Mouse (Mus musculus) hindbrain, embryonic 14.5 days (tissue): ENCODE data around the gene Olfr763. TPM values are rescaled to one million over a fixed set of nuclear protein-coding genes. Genes with fewer than 3 reads are reported as not detected.
"Not testable (repeated sequence)": the region's sequence is repeated elsewhere in the genome, so short reads cannot be mapped to it uniquely, and the experiment has no call there.

Experiments
- ATAC-seq: fragments of 200-750 bp; cut with Nextera tagmentation; 2 replicates; pipeline ENCODE4 v1.8.0; 2017; ENCODE audit warnings: moderate number of reproducible peaks, mild to moderate bottlenecking, moderate TSS enrichment, moderate library complexity; ENCODE audit not compliant: low FRiP score
- DNase-seq: peaks from one replicate; pipeline ENCODE4 v3.0.0-alpha.2; 2015; ENCODE audit warnings: low spot score
- H3K27ac ChIP-seq: fragments of 300-500 bp; sonication (generic); 2 replicates; pipeline ENCODE4 v1.5.1; 2014; ENCODE audit warnings: mild to moderate bottlenecking, moderate library complexity
- H3K27me3 ChIP-seq: fragments of 300-500 bp; sonication (generic); 2 replicates; pipeline ENCODE4 v1.6.1; 2014; ENCODE audit warnings: mild to moderate bottlenecking, low read length, mixed read lengths; ENCODE audit not compliant: control insufficient read depth, insufficient read depth
- H3K36me3 ChIP-seq: fragments of 300-500 bp; sonication (generic); replicated peaks from 2 replicates; pipeline ENCODE4 v1.6.1; 2014; ENCODE audit not compliant: control insufficient read depth, insufficient read depth
- H3K4me1 ChIP-seq: fragments of 300-500 bp; sonication (generic); replicated peaks from 2 replicates; pipeline ENCODE4 v1.6.1; 2014; ENCODE audit warnings: antibody characterized with exemption, low read length, mixed read lengths; ENCODE audit not compliant: control insufficient read depth, insufficient read depth
- H3K4me2 ChIP-seq: fragments of 300-500 bp; sonication (generic); replicated peaks from 2 replicates; pipeline ENCODE4 v1.6.1; 2014; ENCODE audit warnings: mild to moderate bottlenecking, moderate library complexity
- H3K4me3 ChIP-seq: fragments of 300-500 bp; sonication (generic); replicated peaks from 2 replicates; pipeline ENCODE4 v1.5.1; 2014; ENCODE audit warnings: mild to moderate bottlenecking, low read length
- H3K9ac ChIP-seq: fragments of 300-500 bp; sonication (generic); 2 replicates; pipeline ENCODE4 v1.6.1; 2014
- H3K9me3 ChIP-seq: fragments of 300-500 bp; sonication (generic); 2 replicates; pipeline ENCODE4 v1.6.1; 2016; ENCODE audit warnings: low read length; ENCODE audit not compliant: control insufficient read depth
- WGBS: fragments of 180-500 bp; shearing (Covaris S2); extraction: QIAGEN DNeasy Blood & Tissue Kit; methylation state at CpG from one replicate; pipeline ENCODE4 v1.1.7; 2014; 5-methylcytosine and 5-hydroxymethylcytosine counted together
- polyA plus RNA-seq: library from polyadenylated mRNA; unstranded; fragments of >200 nt; fragmentation: Nextera tagmentation; extraction: Ambion mirVana; gene quantifications from 2 replicates; pipeline ENCODE4 v1.2.1, GENCODE M21; 2014

Olfr763 gene
- polyA plus RNA-seq, 1 experiment from 2014 or later, result not detected

DNA sequence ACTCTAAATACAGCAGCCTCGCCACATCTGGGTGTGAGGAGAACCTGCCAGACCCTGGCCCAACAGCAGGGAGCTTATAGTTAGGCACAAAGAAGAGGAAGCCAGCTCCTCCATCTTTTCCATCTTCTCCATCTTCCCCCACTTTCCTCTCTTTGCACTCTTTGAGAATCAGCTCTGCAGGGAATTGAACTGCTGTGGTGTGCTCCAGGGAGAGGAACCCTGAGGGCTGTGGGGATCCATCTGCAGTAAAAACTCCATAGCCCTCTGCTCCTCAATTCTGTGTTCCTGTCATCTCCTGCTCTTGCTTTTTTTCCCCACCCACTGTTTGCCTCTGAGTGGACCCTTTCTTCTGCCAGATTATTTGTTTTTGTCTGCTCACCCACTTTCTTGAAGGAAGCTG is 21.5 kb upstream of the Olfr763 start, which contains the start of gene Olfr9:
Gene Olfr9 (plus strand): TSS at position 301 of the 400 bp plus-strand sequence.
- H3K27ac ChIP-seq, ATAC-seq, H3K4me2 ChIP-seq, H3K9me3 ChIP-seq, H3K27me3 ChIP-seq, H3K9ac ChIP-seq, H3K4me1 ChIP-seq, H3K4me3 ChIP-seq, DNase-seq, H3K36me3 ChIP-seq: not testable (repeated sequence)
- WGBS, result 75% methylated on average over 1 of the region's 1 CpGs

DNA sequence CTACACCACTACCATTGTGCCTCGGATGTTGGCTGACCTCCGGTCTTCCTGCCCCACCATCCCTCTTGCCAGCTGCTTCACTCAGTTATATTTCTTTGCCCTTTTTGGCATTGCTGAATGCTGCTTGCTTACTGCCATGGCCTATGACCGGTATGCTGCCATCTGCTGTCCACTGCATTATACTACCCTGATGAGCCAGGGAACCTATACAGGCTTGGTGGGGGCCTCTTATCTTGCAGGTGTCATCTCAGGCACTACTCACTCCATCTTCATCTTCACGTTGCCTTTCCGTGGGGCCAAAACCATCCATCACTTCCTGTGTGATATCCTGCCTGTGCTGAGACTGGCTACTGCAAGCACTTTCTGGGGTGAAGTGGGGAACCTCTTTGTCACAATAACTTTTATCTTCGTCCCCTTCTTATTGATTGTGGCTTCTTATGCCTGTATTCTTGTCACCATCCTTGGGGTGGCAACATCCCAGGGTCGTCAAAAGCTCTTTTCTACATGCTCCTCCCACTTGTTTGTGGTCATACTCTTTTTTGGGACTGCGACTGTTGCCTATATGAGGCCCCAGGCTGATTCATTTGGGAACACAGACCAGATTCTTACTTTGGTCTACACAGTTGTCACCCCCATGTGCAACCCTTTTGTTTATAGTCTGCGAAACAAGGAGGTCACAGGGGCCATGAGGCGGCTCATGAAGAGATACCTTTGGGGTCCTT is 20.3 kb upstream of the Olfr763 start:
- WGBS, result 67% methylated on average over 7 of the region's 10 CpGs
- not testable (repeated sequence) for H3K4me3 ChIP-seq, H3K27ac ChIP-seq, ATAC-seq, H3K9me3 ChIP-seq, H3K27me3 ChIP-seq, H3K9ac ChIP-seq, H3K4me2 ChIP-seq, H3K36me3 ChIP-seq, H3K4me1 ChIP-seq, DNase-seq

DNA sequence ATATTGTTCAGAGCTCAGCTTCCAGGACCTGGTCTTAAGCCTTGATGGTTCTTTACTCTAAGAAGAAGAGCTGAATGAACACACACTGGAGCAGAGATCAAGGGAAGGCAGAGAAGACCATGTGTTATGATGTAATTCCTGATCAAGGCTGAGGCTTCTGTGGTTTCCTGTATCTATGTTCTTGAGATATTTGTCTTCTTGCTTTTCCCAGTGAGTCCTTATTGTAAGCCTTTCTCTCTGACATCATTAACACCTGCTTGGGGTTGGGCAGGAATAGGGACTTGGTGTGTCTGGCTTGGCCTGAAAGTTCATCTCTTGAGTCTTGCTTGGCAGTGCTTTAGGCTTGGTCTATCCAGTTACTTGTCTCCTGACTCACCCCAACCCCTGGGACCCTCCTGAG is 19.6 kb upstream of the Olfr763 start:
- no peak for DNase-seq

DNA sequence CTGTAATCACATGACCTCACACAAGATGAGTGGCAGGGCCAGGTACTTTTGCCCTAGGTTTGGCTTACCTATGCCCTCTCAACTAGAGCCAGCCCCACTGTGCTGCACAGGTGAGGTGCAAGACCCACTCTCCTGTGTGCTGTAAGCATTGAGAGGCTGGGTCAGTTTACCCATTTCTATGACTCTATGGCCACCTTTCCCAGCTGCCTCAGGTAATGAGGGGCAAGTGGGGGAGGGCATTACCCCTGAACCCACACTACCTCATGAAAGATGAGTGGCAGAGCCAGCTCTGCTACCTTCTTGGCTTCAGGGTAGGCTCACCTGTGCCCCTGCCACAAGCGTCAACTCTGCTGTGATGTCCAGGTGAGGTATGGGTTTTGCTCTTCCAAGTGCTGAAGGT is 14.8 kb upstream of the Olfr763 start:
- Histone ChIP-seq H3K9me3 (no peaks in the 10 kb centered on the region), H3K4me3 (no peak overlapping the region), H3K27ac (no peak overlapping the region), H3K4me1 (no peaks in the 10 kb centered on the region), H3K4me2 (no peak overlapping the region), H3K36me3 (no peaks in the 10 kb centered on the region), H3K9ac (no peak overlapping the region), H3K27me3 (no peaks in the 10 kb centered on the region)
- DNase-seq (no peak), ATAC-seq (no peak)
- WGBS, result 93% methylated on average over 1 of the region's 1 CpGs

More for the DNA sequence above, 19.6 kb upstream of the Olfr763 start:
- no peak for ATAC-seq
- Histone ChIP-seq H3K9ac (no peak overlapping the region), H3K4me1 (no peaks in the 10 kb centered on the region), H3K27ac (no peak overlapping the region), H3K4me3 (no peak overlapping the region), H3K27me3 (no peaks in the 10 kb centered on the region), H3K4me2 (no peak overlapping the region), H3K36me3 (no peaks in the 10 kb centered on the region), H3K9me3 (no peaks in the 10 kb centered on the region)

DNA sequence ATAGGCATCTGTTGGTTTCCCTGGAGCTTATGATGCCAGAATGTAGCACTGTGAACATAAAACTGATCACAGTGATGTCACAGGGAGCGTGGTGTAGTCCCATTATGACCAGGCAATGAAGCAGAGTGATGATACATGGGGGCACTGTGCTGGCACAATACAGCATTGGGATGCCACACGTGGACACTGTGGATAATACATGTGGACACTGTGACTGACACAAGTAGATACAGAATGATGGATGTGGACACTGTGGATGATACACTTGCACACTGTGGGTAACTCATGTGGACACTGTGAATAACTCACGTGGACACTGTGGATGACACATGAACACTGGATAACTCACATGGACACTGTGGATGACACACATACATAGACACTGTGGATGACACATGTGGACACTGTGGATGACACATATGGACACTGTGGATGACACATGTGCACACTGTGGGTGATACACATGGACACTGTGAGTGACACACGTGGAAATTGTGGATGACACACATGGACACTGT is 14.0 kb upstream of the Olfr763 start:
- no peak for ATAC-seq
- WGBS, result 78% methylated on average over 4 of the region's 4 CpGs

DNA sequence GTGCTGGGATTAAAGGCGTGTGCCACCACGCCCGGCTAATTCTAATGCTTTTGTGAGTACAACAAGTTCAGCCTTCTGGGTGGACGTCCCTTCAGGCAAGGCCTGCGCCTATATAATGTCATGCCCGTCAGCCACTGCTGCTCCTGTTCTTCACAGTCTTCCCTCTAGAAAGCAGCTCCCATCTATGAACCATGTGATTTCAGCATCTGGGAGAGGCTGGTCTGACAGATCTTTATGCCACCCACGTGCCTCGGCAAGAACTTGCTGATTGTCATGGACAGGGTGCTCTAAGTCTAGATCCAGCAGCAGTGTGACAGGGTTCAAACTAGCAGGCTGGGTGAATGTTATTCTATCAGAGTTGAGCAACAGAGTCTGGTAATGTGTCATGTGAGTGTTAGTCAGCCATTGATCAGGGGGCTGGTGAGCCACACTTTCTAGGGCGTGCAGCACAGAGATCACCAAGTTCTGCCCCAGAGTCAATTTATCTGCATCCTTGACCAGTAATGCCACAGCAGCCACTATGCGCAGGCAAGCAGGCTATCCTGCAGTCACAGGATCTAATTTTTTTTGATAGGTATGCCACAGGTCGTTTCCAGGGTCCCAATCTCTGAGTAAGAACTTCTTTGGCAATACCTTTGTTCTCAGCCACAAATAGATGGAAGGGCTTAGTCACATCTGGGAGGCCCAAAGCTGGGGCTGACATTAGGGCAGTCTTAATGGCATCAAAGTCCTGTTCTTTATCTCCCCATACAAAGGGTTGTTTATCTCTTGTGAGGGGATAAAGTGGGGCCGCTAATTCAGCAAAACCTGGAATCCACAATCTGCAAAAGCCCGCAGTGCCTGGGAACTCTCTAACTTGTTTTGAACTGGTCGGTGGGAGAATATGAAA is 6.3 kb upstream of the Olfr763 start:
- Histone ChIP-seq H3K4me2 (no peak overlapping the region), H3K4me1 (no peaks in the 10 kb centered on the region)
- WGBS, result 86% methylated on average over 14 of the region's 14 CpGs

More for the DNA sequence above, 14.0 kb upstream of the Olfr763 start:
- no peak overlapping the region for H3K27ac ChIP-seq
- no peaks in the 10 kb centered on the region for H3K27me3 ChIP-seq
- no peaks in the 10 kb centered on the region for H3K9me3 ChIP-seq
- no peak overlapping the region for H3K4me2 ChIP-seq
- H3K4me1 ChIP-seq, result no peaks in the 10 kb centered on the region
- DNase-seq, result no peak
- no peak overlapping the region for H3K9ac ChIP-seq
- no peaks in the 10 kb centered on the region for H3K36me3 ChIP-seq
- H3K4me3 ChIP-seq, result no peak overlapping the region

DNA sequence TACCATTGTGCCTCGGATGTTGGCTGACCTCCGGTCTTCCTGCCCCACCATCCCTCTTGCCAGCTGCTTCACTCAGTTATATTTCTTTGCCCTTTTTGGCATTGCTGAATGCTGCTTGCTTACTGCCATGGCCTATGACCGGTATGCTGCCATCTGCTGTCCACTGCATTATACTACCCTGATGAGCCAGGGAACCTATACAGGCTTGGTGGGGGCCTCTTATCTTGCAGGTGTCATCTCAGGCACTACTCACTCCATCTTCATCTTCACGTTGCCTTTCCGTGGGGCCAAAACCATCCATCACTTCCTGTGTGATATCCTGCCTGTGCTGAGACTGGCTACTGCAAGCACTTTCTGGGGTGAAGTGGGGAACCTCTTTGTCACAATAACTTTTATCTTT is 920 bp downstream of the Olfr763 start:
- not testable (repeated sequence) for H3K9ac ChIP-seq, DNase-seq, H3K4me2 ChIP-seq, H3K27me3 ChIP-seq, H3K36me3 ChIP-seq, H3K9me3 ChIP-seq, H3K27ac ChIP-seq, H3K4me1 ChIP-seq, H3K4me3 ChIP-seq
- 85% methylated on average over 2 of the region's 5 CpGs for WGBS
- 0 out of 2 replicates have a peak, but pooled peaks have one; percentile 37 for ATAC-seq

More for the DNA sequence above, 6.3 kb upstream of the Olfr763 start:
- Histone ChIP-seq H3K27me3 (no peaks in the 10 kb centered on the region), H3K4me3 (no peak overlapping the region), H3K9me3 (no peaks in the 10 kb centered on the region), H3K9ac (no peak overlapping the region), H3K36me3 (no peaks in the 10 kb centered on the region), H3K27ac (no peak overlapping the region)
- DNase-seq (no peak), ATAC-seq (no peak)

DNA sequence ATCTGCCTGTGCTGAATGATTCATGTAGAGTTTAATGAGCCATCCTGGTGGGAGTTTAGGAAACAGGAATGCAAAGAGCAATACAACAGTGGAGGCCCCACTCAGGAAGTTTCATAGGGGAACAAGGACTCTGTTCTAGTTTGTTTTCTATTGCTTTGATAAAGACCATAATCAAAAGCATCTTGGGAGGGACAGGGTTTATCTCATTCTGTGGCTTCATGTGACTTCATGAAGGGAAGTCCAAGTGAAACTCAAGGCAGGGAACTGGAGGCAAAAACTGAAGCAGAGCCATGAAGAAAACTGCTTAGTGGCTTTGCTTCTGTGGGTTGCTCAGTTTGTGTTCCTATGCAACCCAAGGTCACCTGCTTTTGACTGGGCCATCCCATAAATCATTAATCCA is 3.9 kb downstream of the Olfr763 start:
- Histone ChIP-seq H3K4me3 (no peak overlapping the region), H3K27ac (no peak overlapping the region), H3K27me3 (no peaks in the 10 kb centered on the region), H3K9ac (no peak overlapping the region), H3K4me2 (no peak overlapping the region), H3K9me3 (no peaks in the 10 kb centered on the region), H3K36me3 (no peaks in the 10 kb centered on the region), H3K4me1 (no peaks in the 10 kb centered on the region)
- DNase-seq, result no peak
- no peak for ATAC-seq

DNA sequence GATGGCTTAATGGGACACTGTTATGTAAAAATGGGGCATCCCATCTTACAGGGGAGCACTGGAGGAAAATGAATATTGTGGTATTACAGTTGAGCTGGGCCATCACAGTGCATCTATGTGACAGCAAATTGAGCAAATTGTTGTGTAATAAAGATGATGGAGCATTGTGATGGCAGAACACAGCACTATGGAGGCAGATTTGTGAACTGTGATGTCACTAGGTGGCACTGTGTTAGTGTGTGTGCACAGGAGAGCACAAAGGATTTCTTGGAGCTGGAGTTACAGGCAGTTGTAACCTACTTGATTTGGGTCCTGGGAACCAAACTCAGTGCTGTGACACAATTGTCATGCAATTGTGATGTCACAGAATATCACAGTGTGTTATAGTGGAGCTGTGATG is 12.7 kb downstream of the Olfr763 start:
- no peak for DNase-seq
- no peak for ATAC-seq
- no peaks in the 10 kb centered on the region for H3K9me3 ChIP-seq

More for the DNA sequence above, 12.7 kb downstream of the Olfr763 start:
- Histone ChIP-seq H3K27ac (no peak overlapping the region), H3K4me1 (no peaks in the 10 kb centered on the region), H3K4me3 (no peak overlapping the region), H3K36me3 (no peaks in the 10 kb centered on the region), H3K4me2 (no peak overlapping the region), H3K27me3 (no peaks in the 10 kb centered on the region), H3K9ac (no peak overlapping the region)
